In the genomic region with DNA sequence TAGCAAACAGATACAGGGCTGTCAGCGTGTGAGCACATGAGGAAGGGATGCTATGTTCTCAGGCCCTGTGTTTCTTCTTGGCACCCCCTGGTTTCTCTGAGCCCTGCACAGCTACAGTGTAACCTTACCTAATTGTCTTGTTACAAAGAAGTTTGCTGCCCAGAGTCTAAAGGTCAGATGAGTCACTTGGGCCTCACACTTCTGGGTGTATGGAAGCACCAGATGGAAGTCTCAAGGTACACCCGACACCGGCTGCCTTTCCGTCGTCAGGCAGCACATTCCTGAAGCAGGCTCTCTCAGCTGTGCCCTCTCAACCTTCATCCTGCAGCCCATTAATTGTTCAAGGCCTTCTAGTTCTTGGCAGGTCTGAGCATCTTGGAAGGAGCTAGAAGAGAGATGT, we compare ENCODE assay signal across 17 mouse cellular contexts. TPM values are rescaled to one million over a fixed set of nuclear protein-coding genes. Genes with fewer than 3 reads are reported as not detected.
DNase-seq lines count a peak whose midpoint lies in the region; ATAC-seq and TF ChIP-seq lines count a peak whose summit lies in the region.
"Had no signal": no experiment of that assay in that cellular context is flagged by ENCODE, and none has a peak within 500 bp of the region (broad histone marks: within the 10 kb centered on the region; RNA-seq: fewer than 3 reads in every experiment).

No protein-coding gene starts in this region.

- no peak overlapping the region for H3K4me2 ChIP-seq in lung, postnatal 0 days (replicated peaks; ENCODE audit: low read depth, low read length)
- peak overlapping the region; percentile 13; the same call in 1 of the 2 replicates for H3K4me2 ChIP-seq in intestine, postnatal 0 days (replicated peaks; ENCODE audit: low read depth)
- H3K4me2 ChIP-seq: limb, embryonic 12.5 days; liver, embryonic 15.5 days; neural tube, embryonic 13.5 days had no signal

- no peak overlapping the region for H3K4me3 ChIP-seq in lung, postnatal 0 days (ENCODE audit: low read depth, low read length)
- H3K4me3 ChIP-seq in intestine, postnatal 0 days (ENCODE audit: low read depth, low read length) = no peak overlapping the region
- H3K4me3 ChIP-seq in left cerebral cortex, adult 2 months = no peak overlapping the region
- H3K4me3 ChIP-seq: heart, embryonic 10.5 days; limb, embryonic 12.5 days; liver, embryonic 15.5 days; neural tube, embryonic 13.5 days had no signal

- WGBS in lung, postnatal 0 days = 25% methylated on average over 5 of the region's 5 CpGs
- 26% methylated on average over 5 of the region's 5 CpGs for WGBS in intestine, postnatal 0 days

- peaks cover 10% of the 10 kb centered on the region; the same call in 1 of the 2 replicates for H3K4me1 ChIP-seq in lung, postnatal 0 days (ENCODE audit: insufficient read depth, low read depth, low read length)
- peaks cover 37% of the 10 kb centered on the region for H3K4me1 ChIP-seq in intestine, postnatal 0 days (replicated peaks; ENCODE audit: control insufficient read depth, insufficient read depth, low read length)

- intact Hi-C loops in left cerebral cortex, adult 2 months (cut with DNase I) = loop anchor here (10.0 kb wide), 1 partner anchor 250 kb away; no protein-coding TSS in a partner anchor

- peak overlapping the region; percentile 80; the same call in 1 of the 2 replicates for H3K27ac ChIP-seq in lung, postnatal 0 days (ENCODE audit: low read length)
- H3K27ac ChIP-seq in intestine, postnatal 0 days (ENCODE audit: low read depth, low read length) = peak overlapping the region; percentile 86
- H3K27ac ChIP-seq in left cerebral cortex, adult 2 months = no peak overlapping the region
- H3K27ac ChIP-seq: heart, embryonic 10.5 days; limb, embryonic 12.5 days; liver, embryonic 15.5 days; neural tube, embryonic 13.5 days had no signal

- no peak for DNase-seq in lung, postnatal 0 days (ENCODE audit: low spot score)
- DNase-seq in lung, adult 18-20 months = no peak
- peak; percentile 52 for DNase-seq in kidney, postnatal 10 days
- DNase-seq in yolk sac, embryonic 10.5 days (ENCODE audit: low spot score) = peak; percentile 74
- no peak for DNase-seq in left cerebral cortex, adult 2 months (ENCODE audit: extremely low spot score in 1 of 2, low spot score in 2 of 2)
- DNase-seq in adrenal gland, postnatal 4 days (ENCODE audit: low spot score in 2 of 2) = no peak
- no peak for DNase-seq in layer of hippocampus, adult 11-12 months (ENCODE audit: low spot score)
- DNase-seq: cerebellum, adult 11 months; cerebellum, postnatal 36 days; right cerebral cortex, adult 18-20 months; thymus, postnatal 25 days had no signal

- TF ChIP-seq CTCF in lung, postnatal 0 days (IDR thresholded peaks at IDR 0.05) = no peak
- no peak for TF ChIP-seq CTCF in intestine, postnatal 0 days (IDR thresholded peaks at IDR 0.05; ENCODE audit: low read depth)
- no peak for TF ChIP-seq CTCF in left cerebral cortex, adult 2 months (IDR thresholded peaks at IDR 0.05)

- no peaks in the 10 kb centered on the region for H3K36me3 ChIP-seq in lung, postnatal 0 days (ENCODE audit: insufficient read depth, low read length)
- no peaks in the 10 kb centered on the region; the same call in 1 of the 2 replicates for H3K36me3 ChIP-seq in intestine, postnatal 0 days (ENCODE audit: control insufficient read depth, insufficient read depth)
- H3K36me3 ChIP-seq: heart, embryonic 10.5 days; limb, embryonic 12.5 days; liver, embryonic 15.5 days; neural tube, embryonic 13.5 days had no signal

- no peaks in the 10 kb centered on the region for H3K27me3 ChIP-seq in lung, postnatal 0 days (replicated peaks; ENCODE audit: insufficient read depth, low read length)
- H3K27me3 ChIP-seq in intestine, postnatal 0 days (replicated peaks; ENCODE audit: control insufficient read depth, insufficient read depth, low read length) = no peaks in the 10 kb centered on the region
- H3K27me3 ChIP-seq: liver, embryonic 15.5 days; neural tube, embryonic 13.5 days had no signal

- H3K9me3 ChIP-seq in lung, postnatal 0 days (ENCODE audit: low read length) = no peaks in the 10 kb centered on the region
- H3K9me3 ChIP-seq in intestine, postnatal 0 days (ENCODE audit: control insufficient read depth) = no peaks in the 10 kb centered on the region
- H3K9me3 ChIP-seq: heart, embryonic 10.5 days; limb, embryonic 12.5 days; liver, embryonic 15.5 days; neural tube, embryonic 13.5 days had no signal

- no peak for TF ChIP-seq EP300 in lung, postnatal 0 days (IDR thresholded peaks at IDR 0.05)

- no peak overlapping the region for H3K9ac ChIP-seq in lung, postnatal 0 days (replicated peaks; ENCODE audit: low read depth)
- no peak overlapping the region for H3K9ac ChIP-seq in intestine, postnatal 0 days (ENCODE audit: low read depth, low read length)
- H3K9ac ChIP-seq: limb, embryonic 12.5 days; liver, embryonic 15.5 days; neural tube, embryonic 13.5 days had no signal

- ATAC-seq in lung, postnatal 0 days = no peak
- ATAC-seq in intestine, postnatal 0 days = peak; percentile 63
- ATAC-seq: forebrain, embryonic 14.5 days had no signal

RNA-seq across cellular contexts. Expression of a gene that starts 11.6 kb away (rescaled TPM):
- 88.2 and 106 TPM in 2 replicates for polyA plus RNA-seq in lung, postnatal 0 days (2015; fragmentation: Nextera tagmentation; extraction: Ambion mirVana)
- polyA plus RNA-seq in intestine, postnatal 0 days (2015; fragmentation: Nextera tagmentation; extraction: Ambion mirVana) = 82.1 and 88.1 TPM in 2 replicates
- 1 to 10 TPM; 1.3 to 2.2 TPM for total RNA-seq in left cerebral cortex, adult 2 months (2021)
- total RNA-seq in adrenal gland, postnatal 4 days (2021) = 10 to 100 TPM in 1 of 2 experiments, 1 to 10 TPM in 1; 7.7 to 26.7 TPM

RNA-seq across cellular contexts. Expression of a gene that starts 41.4 kb away (rescaled TPM):
- 8.0 and 9.0 TPM in 2 replicates for polyA plus RNA-seq in lung, postnatal 0 days (2015; fragmentation: Nextera tagmentation; extraction: Ambion mirVana)
- polyA plus RNA-seq in intestine, postnatal 0 days (2015; fragmentation: Nextera tagmentation; extraction: Ambion mirVana) = 8.8 and 9.2 TPM in 2 replicates
- total RNA-seq in left cerebral cortex, adult 2 months (2021) = 10 to 100 TPM; 76.6 to 90.7 TPM
- 100 to 1,000 TPM; 142 to 154 TPM for total RNA-seq in adrenal gland, postnatal 4 days (2021)

Comparison
In these comparisons a context has a peak if more than half of its experiments do, and no peak if none do; other contexts are left out.
1. DNase-seq: peak in kidney, postnatal 10 days (single experiment) and yolk sac, embryonic 10.5 days (single experiment); none in lung, postnatal 0 days (single experiment), lung, adult 18-20 months (0 of 2), left cerebral cortex, adult 2 months (0 of 2), adrenal gland, postnatal 4 days (0 of 2) and layer of hippocampus, adult 11-12 months (single experiment).